Mouse (Mus musculus) embryonic facial prominence, embryonic 10.5 days (tissue): ENCODE data around the gene Ltbr. TPM values are rescaled to one million over a fixed set of nuclear protein-coding genes. Genes with fewer than 3 reads are reported as not detected.
A peak's percentile ranks its signal among the peaks of the same experiment; 100 is the strongest.

Source experiments
- DNase-seq: peaks from one replicate; pipeline ENCODE4 v3.0.0-alpha.2; 2017; ENCODE audit warnings: low spot score
- H3K27ac ChIP-seq: fragments of 300-500 bp; sonication (generic); replicated peaks from 2 replicates; pipeline ENCODE4 v1.5.1; 2016; ENCODE audit warnings: mild to moderate bottlenecking
- H3K27me3 ChIP-seq: fragments of 300-500 bp; sonication (generic); replicated peaks from 2 replicates; pipeline ENCODE4 v1.6.1; 2016; ENCODE audit warnings: low read depth, mild to moderate bottlenecking; ENCODE audit not compliant: poor library complexity, severe bottlenecking
- H3K36me3 ChIP-seq: fragments of 300-500 bp; sonication (generic); replicated peaks from 2 replicates; pipeline ENCODE4 v1.6.1; 2016; ENCODE audit warnings: mild to moderate bottlenecking, moderate library complexity
- H3K4me1 ChIP-seq: fragments of 300-500 bp; sonication (generic); 2 replicates; pipeline ENCODE4 v1.6.1; 2016
- H3K4me3 ChIP-seq: fragments of 300-500 bp; sonication (generic); 2 replicates; pipeline ENCODE4 v1.5.1; 2016; ENCODE audit warnings: mild to moderate bottlenecking, moderate library complexity
- H3K9me3 ChIP-seq: fragments of 300-500 bp; sonication (generic); 2 replicates; pipeline ENCODE4 v1.6.1; 2016; ENCODE audit warnings: mild to moderate bottlenecking
- WGBS: fragments of 180-500 bp; shearing (Covaris S2); methylation state at CpG from one replicate; pipeline ENCODE4 v1.1.7; 2016; 5-methylcytosine and 5-hydroxymethylcytosine counted together
- polyA plus RNA-seq: library from polyadenylated mRNA; unstranded; fragments of >200 nt; fragmentation: Nextera tagmentation; extraction: Ambion mirVana; gene quantifications from 2 replicates; pipeline ENCODE4 v1.2.1, GENCODE M21; 2016

Gene Ltbr
- 26.9 and 28.8 TPM in 2 replicates for polyA plus RNA-seq

- 2% methylated on average over 46 of the region's 46 CpGs for WGBS
- Histone ChIP-seq H3K27me3 (peaks cover 44% of the 10 kb centered on the region), H3K4me3 (peak within 1 kb of the TSS; percentile 64), H3K27ac (peak within 1 kb of the TSS; percentile 93), H3K36me3 (peaks cover 11% of the 10 kb centered on the region), H3K4me1 (peaks cover 50% of the 10 kb centered on the region), H3K9me3 (no peaks in the 10 kb centered on the region)
- peak; percentile 88 for DNase-seq
Observed at GRCm38 (mm10) chr6:125313546-125314230, at the start of gene Ltbr. Ltbr (minus strand) TSS chr6:125313885.

GRCm38 (mm10) chr6:125363021-125363420 is 49.3 kb upstream of the Ltbr start:
- Histone ChIP-seq H3K27me3 (peaks cover 60% of the 10 kb centered on the region), H3K36me3 (peaks cover 47% of the 10 kb centered on the region), H3K27ac (no peak overlapping the region; the same call in 1 of the 2 replicates), H3K9me3 (no peaks in the 10 kb centered on the region), H3K4me1 (peaks cover 46% of the 10 kb centered on the region), H3K4me3 (peak overlapping the region; percentile 38)
- 17% methylated on average over 15 of the region's 15 CpGs for WGBS
- DNase-seq, result no peak

DNA sequence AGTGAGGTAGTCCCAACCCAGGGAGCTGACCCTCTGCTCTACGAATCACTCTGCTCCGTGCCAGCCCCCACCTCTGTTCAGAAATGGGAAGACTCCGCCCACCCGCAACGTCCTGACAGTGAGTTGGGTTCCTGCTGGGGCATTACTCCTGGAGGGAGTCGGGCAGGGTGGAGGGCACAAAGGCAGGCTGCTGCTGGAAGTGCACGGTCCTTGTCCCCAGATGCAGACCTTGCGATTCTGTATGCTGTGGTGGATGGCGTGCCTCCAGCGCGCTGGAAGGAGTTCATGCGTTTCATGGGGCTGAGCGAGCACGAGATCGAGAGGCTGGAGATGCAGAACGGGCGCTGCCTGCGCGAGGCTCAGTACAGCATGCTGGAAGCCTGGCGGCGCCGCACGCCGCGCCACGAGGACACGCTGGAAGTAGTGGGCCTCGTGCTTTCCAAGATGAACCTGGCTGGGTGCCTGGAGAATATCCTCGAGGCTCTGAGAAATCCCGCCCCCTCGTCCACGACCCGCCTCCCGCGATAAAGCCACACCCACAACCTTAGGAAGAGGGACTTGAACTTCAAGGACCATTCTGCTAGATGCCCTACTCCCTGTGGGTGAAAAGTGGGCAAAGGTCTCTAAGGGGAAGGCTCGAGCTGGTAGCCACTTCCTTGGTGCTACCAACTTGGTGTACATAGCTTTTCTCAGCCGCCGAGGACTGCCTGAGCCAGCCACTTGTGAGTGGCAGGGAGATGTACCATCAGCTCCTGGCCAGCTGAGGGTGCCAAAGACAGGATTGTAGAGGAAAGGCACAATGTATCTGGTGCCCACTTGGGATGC is 48.0 kb upstream of the Ltbr start:
- H3K36me3 ChIP-seq, result peaks cover 59% of the 10 kb centered on the region
- H3K27ac ChIP-seq, result no peak overlapping the region
- peak overlapping the region; percentile 26; the same call in 1 of the 2 replicates for H3K4me3 ChIP-seq

GRCm38 (mm10) chr6:125360846-125361245 is 47.2 kb upstream of the Ltbr start:
- Histone ChIP-seq H3K4me3 (0 out of 2 replicates have a peak overlapping the region, but pooled peaks have one; percentile 26), H3K27ac (no peak overlapping the region), H3K9me3 (no peaks in the 10 kb centered on the region), H3K36me3 (peaks cover 59% of the 10 kb centered on the region), H3K4me1 (peaks cover 45% of the 10 kb centered on the region), H3K27me3 (peaks cover 57% of the 10 kb centered on the region)
- 58% methylated on average over 9 of the region's 9 CpGs for WGBS
- no peak for DNase-seq

More for the DNA sequence above, 48.0 kb upstream of the Ltbr start:
- H3K27me3 ChIP-seq, result peaks cover 60% of the 10 kb centered on the region
- no peaks in the 10 kb centered on the region for H3K9me3 ChIP-seq
- no peak for DNase-seq
- 27% methylated on average over 38 of the region's 38 CpGs for WGBS
- H3K4me1 ChIP-seq, result peaks cover 37% of the 10 kb centered on the region

- Histone ChIP-seq H3K36me3 (peaks cover 59% of the 10 kb centered on the region), H3K27ac (no peak overlapping the region), H3K4me1 (peaks cover 54% of the 10 kb centered on the region), H3K4me3 (no peak overlapping the region), H3K9me3 (no peaks in the 10 kb centered on the region), H3K27me3 (peaks cover 52% of the 10 kb centered on the region)
- 54% methylated on average over 9 of the region's 9 CpGs for WGBS
- DNase-seq, result no peak
Observed at GRCm38 (mm10) chr6:125359999-125360398, 46.3 kb upstream of the Ltbr start.

GRCm38 (mm10) chr6:125357334-125357733 is 43.6 kb upstream of the Ltbr start:
- H3K9me3 ChIP-seq, result no peaks in the 10 kb centered on the region
- peaks cover 25% of the 10 kb centered on the region for H3K27me3 ChIP-seq
- peaks cover 57% of the 10 kb centered on the region for H3K4me1 ChIP-seq
- WGBS, result 92% methylated on average over 15 of the region's 15 CpGs
- peaks cover 55% of the 10 kb centered on the region for H3K36me3 ChIP-seq
- DNase-seq, result no peak
- no peak overlapping the region for H3K4me3 ChIP-seq
- no peak overlapping the region for H3K27ac ChIP-seq

GRCm38 (mm10) chr6:125356264-125356663 is 42.6 kb upstream of the Ltbr start:
- no peak overlapping the region for H3K27ac ChIP-seq
- H3K36me3 ChIP-seq, result peaks cover 47% of the 10 kb centered on the region
- 36% methylated on average over 8 of the region's 8 CpGs for WGBS
- no peak overlapping the region for H3K4me3 ChIP-seq
- DNase-seq, result no peak
- H3K9me3 ChIP-seq, result no peaks in the 10 kb centered on the region
- H3K27me3 ChIP-seq, result peaks cover 15% of the 10 kb centered on the region
- peaks cover 62% of the 10 kb centered on the region for H3K4me1 ChIP-seq

DNA sequence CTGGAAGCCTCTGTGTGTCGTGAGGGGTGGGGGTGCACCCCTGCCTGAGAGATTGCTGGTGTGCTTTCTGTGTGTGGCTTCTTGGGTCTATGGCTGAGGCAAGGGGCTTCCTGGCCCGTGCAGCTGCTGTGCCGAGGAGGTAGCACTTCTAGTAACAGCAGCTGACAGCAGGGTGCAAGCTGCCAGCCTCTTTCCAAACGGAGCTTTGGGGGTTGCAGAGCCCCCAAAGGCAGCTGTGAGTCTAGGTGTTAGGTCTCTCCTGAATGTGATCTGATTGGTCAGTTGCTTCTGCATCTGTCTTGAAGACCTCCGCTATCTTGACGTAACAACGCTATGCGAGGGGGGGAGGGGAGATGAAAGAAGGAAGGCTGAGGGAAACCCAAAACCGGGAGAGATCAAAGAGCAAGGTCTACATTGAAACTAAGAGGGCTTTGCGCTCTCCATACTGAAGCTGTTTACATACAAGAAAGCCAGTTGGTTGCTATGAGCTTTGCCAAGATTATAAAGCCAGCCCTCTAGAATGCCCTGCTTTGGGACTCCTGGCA is 41.6 kb upstream of the Ltbr start:
- peak overlapping the region; percentile 41 for H3K4me3 ChIP-seq
- peaks cover 37% of the 10 kb centered on the region for H3K36me3 ChIP-seq
- peaks cover 69% of the 10 kb centered on the region for H3K4me1 ChIP-seq
- no peaks in the 10 kb centered on the region for H3K9me3 ChIP-seq
- DNase-seq, result peak; percentile 63
- H3K27me3 ChIP-seq, result peaks cover 5% of the 10 kb centered on the region
- 6% methylated on average over 10 of the region's 10 CpGs for whole genome bisulfite sequencing
- H3K27ac ChIP-seq, result peak overlapping the region; percentile 68

GRCm38 (mm10) chr6:125354352-125355151 is 40.9 kb upstream of the Ltbr start:
- WGBS, result 10% methylated on average over 14 of the region's 14 CpGs
- H3K9me3 ChIP-seq, result no peaks in the 10 kb centered on the region
- peaks cover 30% of the 10 kb centered on the region for H3K36me3 ChIP-seq
- H3K4me3 ChIP-seq, result peak overlapping the region; percentile 41
- no peaks in the 10 kb centered on the region; the same call in 1 of the 2 replicates for H3K27me3 ChIP-seq
- peak; percentile 39 for DNase-seq
- peaks cover 72% of the 10 kb centered on the region for H3K4me1 ChIP-seq
- H3K27ac ChIP-seq, result peak overlapping the region; percentile 68

- 66% methylated on average over 4 of the region's 4 CpGs for WGBS
- DNase-seq, result no peak
- Histone ChIP-seq H3K27me3 (peaks cover 3% of the 10 kb centered on the region), H3K27ac (peak overlapping the region; percentile 68; the same call in 1 of the 2 replicates), H3K36me3 (peaks cover 21% of the 10 kb centered on the region), H3K4me1 (peaks cover 81% of the 10 kb centered on the region), H3K4me3 (no peak overlapping the region), H3K9me3 (no peaks in the 10 kb centered on the region)
Observed at GRCm38 (mm10) chr6:125353655-125354054, 40.0 kb upstream of the Ltbr start.

- peaks cover 8% of the 10 kb centered on the region for H3K27me3 ChIP-seq
- H3K9me3 ChIP-seq, result no peaks in the 10 kb centered on the region
- H3K27ac ChIP-seq, result no peak overlapping the region
- no peak overlapping the region for H3K4me3 ChIP-seq
- peaks cover 17% of the 10 kb centered on the region for H3K36me3 ChIP-seq
- DNase-seq, result no peak
- WGBS, result 82% methylated on average over 11 of the region's 11 CpGs
- peaks cover 85% of the 10 kb centered on the region for H3K4me1 ChIP-seq
Observed at GRCm38 (mm10) chr6:125353221-125353620, 39.5 kb upstream of the Ltbr start.

DNA sequence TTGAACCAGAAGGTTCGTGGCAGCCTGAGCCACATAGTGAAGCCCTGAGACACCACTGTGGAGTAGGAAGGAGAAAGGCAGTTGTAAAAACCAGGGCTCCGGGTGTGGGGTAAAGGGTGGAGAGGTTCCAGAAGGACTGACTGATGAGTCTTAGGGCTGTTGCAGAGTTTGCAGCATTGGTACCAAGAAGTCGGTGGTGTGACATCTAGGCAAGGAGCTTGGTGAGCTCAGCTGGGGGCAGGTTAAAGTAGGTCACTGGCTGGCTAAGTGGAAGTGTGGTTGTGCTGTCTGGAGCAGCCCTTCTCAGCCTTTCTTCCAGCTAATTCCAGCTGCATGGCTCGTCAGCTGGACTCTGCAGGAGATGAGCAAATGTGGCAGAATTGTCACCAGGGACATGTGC is 39.1 kb upstream of the Ltbr start:
- 68% methylated on average over 4 of the region's 4 CpGs for WGBS
- no peak overlapping the region for H3K27ac ChIP-seq
- peaks cover 85% of the 10 kb centered on the region for H3K4me1 ChIP-seq
- DNase-seq, result no peak
- peaks cover 10% of the 10 kb centered on the region for H3K27me3 ChIP-seq
- peaks cover 13% of the 10 kb centered on the region for H3K36me3 ChIP-seq
- H3K9me3 ChIP-seq, result no peaks in the 10 kb centered on the region
- H3K4me3 ChIP-seq, result no peak overlapping the region
